Mouse (Mus musculus) megakaryocyte, embryonic 14.5 days (primary cell): ENCODE results near the gene Lrguk.

Experiments used
- FLI1 ChIP-seq: IDR thresholded peaks from 2 replicates; pipeline ENCODE4 v1.6.1; 2012; ENCODE audit warnings: low read length, inconsistent platforms, mixed read lengths
- GATA1 ChIP-seq: IDR thresholded peaks from 3 replicates; pipeline ENCODE4 v1.6.1; 2012; ENCODE audit warnings: mixed read lengths, low read length, inconsistent platforms, borderline replicate concordance

DNA sequence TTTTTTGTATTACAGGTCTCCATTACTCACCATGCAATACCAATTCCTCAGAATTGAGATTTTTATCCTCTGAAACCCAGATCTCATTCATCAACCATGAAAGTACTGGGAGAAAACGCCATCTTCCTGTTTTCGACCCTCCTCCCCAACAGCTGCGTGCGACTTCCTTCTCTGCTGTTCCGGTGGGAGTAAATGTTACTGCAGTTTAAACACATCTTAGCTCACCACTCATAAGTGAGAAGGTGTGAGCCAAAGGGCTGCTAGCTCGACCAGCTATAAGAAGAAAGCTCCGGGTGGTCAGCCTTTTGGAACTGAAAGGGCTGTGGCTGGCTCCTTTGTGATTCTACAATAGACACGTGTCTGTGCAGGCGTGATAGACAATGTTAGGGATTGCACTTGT is 46.5 kb upstream of the Lrguk start:
- TF ChIP-seq FLI1 = no peak
- TF ChIP-seq GATA1 = no peak
